Mouse (Mus musculus) heart, embryonic 14.5 days (tissue): ENCODE results near the gene Hexim2. TPM values are rescaled to one million over a fixed set of nuclear protein-coding genes. Genes with fewer than 3 reads are reported as not detected.

ENCODE experiments used
- ATAC-seq: fragments of 200-750 bp; cut with Nextera tagmentation; 2 replicates; pipeline ENCODE4 v1.8.0; 2017; ENCODE audit warnings: low read depth, moderate TSS enrichment; ENCODE audit not compliant: insufficient number of reproducible peaks, insufficient read depth, low FRiP score
- H3K27ac ChIP-seq, 2 experiments: fragments of 200-500 bp in 1 of 2; fragments of 300-500 bp in 1 of 2; sonication (generic) in 1 of 2; replicated peaks in 1 of 2; 2 replicates each; pipeline ENCODE4 v1.5.1; 2012 to 2014; ENCODE audit warnings: low read depth in 2 of 2, low read length in 2 of 2, control low read depth in 1 of 2, mild to moderate bottlenecking in 1 of 2, mixed read lengths in 1 of 2; ENCODE audit not compliant: control insufficient read depth in 1 of 2, insufficient read depth in 1 of 2
- H3K27me3 ChIP-seq: fragments of 300-500 bp; sonication (generic); 2 replicates; pipeline ENCODE4 v1.6.1; 2014; ENCODE audit warnings: mild to moderate bottlenecking, low read length, control low read depth; ENCODE audit not compliant: control insufficient read depth, insufficient read depth
- H3K36me3 ChIP-seq: fragments of 300-500 bp; sonication (generic); 2 replicates; pipeline ENCODE4 v1.6.1; 2014; ENCODE audit warnings: mild to moderate bottlenecking, control low read depth, low read length, mixed read lengths; ENCODE audit not compliant: control insufficient read depth, insufficient read depth
- H3K4me1 ChIP-seq, 2 experiments: fragments of 200-500 bp in 1 of 2; fragments of 300-500 bp in 1 of 2; sonication (generic) in 1 of 2; 2 replicates each; pipeline ENCODE4 v1.6.1; 2012 to 2014; ENCODE audit warnings: low read length in 2 of 2, control low read depth in 1 of 2, mixed read lengths in 1 of 2; ENCODE audit not compliant: control insufficient read depth in 2 of 2, insufficient read depth in 2 of 2
- H3K4me2 ChIP-seq: fragments of 300-500 bp; sonication (generic); 2 replicates; pipeline ENCODE4 v1.6.1; 2014; ENCODE audit warnings: mild to moderate bottlenecking, low read length
- H3K4me3 ChIP-seq, 2 experiments: fragments of 200-500 bp in 1 of 2; fragments of 300-500 bp in 1 of 2; sonication (generic) in 1 of 2; 2 replicates each; pipeline ENCODE4 v1.5.1; 2012 to 2014; ENCODE audit warnings: low read length in 2 of 2, mild to moderate bottlenecking in 2 of 2, control low read depth in 1 of 2, low read depth in 1 of 2, moderate library complexity in 1 of 2; ENCODE audit not compliant: control insufficient read depth in 1 of 2, insufficient read depth in 1 of 2
- H3K9ac ChIP-seq: fragments of 300-500 bp; sonication (generic); 2 replicates; pipeline ENCODE4 v1.6.1; 2014; ENCODE audit warnings: mild to moderate bottlenecking, low read length
- H3K9me3 ChIP-seq: fragments of 300-500 bp; sonication (generic); 2 replicates; pipeline ENCODE4 v1.6.1; 2016; ENCODE audit warnings: low read length, control low read depth; ENCODE audit not compliant: control insufficient read depth
- WGBS: fragments of 180-500 bp; shearing (Covaris S2); extraction: QIAGEN DNeasy Blood & Tissue Kit; methylation state at CpG from one replicate; pipeline ENCODE4 v1.1.7; 2014; 5-methylcytosine and 5-hydroxymethylcytosine counted together
- polyA plus RNA-seq: library from polyadenylated mRNA; unstranded; fragments of >200 nt; fragmentation: Nextera tagmentation; extraction: Ambion mirVana; gene quantifications from 2 replicates; pipeline ENCODE4 v1.2.1, GENCODE M21; 2014

Hexim2 gene
- 4.1 and 4.6 TPM in 2 replicates for polyA plus RNA-seq

- H3K36me3 ChIP-seq = no peaks in the 10 kb centered on the region
- H3K9ac ChIP-seq = peak within 1 kb of the TSS; percentile 100
- peak within 1 kb of the TSS; percentile 85 to 98 for H3K4me3 ChIP-seq
- under 1% methylated on average over 35 of the region's 39 CpGs for WGBS
- H3K9me3 ChIP-seq = no peaks in the 10 kb centered on the region
- H3K4me1 ChIP-seq = peaks cover 10 to 32% of the 10 kb centered on the region in 2 experiments
- H3K27ac ChIP-seq = peak within 1 kb of the TSS; percentile 96 to 100
- ATAC-seq = peak; percentile 70
- H3K4me2 ChIP-seq = peak within 1 kb of the TSS; percentile 84
- H3K27me3 ChIP-seq = no peaks in the 10 kb centered on the region
Measured at GRCm38 (mm10) chr11:103131701-103132575, at the start of gene Hexim2. Hexim2 (plus strand) TSS chr11:103132429.

GRCm38 (mm10) chr11:103093306-103093705 is 38.9 kb upstream of the Hexim2 start:
- Histone ChIP-seq H3K9ac (no peak overlapping the region), H3K36me3 (no peaks in the 10 kb centered on the region), H3K4me1 (peaks cover 42 to 51% of the 10 kb centered on the region in 2 experiments), H3K27ac (0 out of 4 replicates have a peak overlapping the region, but pooled peaks of 1 of the 2 experiments have one; percentile 14), H3K9me3 (no peaks in the 10 kb centered on the region), H3K4me3 (no peak overlapping the region), H3K27me3 (no peaks in the 10 kb centered on the region), H3K4me2 (no peak overlapping the region)
- no peak for ATAC-seq
- WGBS = 69% methylated on average over 7 of the region's 7 CpGs

DNA sequence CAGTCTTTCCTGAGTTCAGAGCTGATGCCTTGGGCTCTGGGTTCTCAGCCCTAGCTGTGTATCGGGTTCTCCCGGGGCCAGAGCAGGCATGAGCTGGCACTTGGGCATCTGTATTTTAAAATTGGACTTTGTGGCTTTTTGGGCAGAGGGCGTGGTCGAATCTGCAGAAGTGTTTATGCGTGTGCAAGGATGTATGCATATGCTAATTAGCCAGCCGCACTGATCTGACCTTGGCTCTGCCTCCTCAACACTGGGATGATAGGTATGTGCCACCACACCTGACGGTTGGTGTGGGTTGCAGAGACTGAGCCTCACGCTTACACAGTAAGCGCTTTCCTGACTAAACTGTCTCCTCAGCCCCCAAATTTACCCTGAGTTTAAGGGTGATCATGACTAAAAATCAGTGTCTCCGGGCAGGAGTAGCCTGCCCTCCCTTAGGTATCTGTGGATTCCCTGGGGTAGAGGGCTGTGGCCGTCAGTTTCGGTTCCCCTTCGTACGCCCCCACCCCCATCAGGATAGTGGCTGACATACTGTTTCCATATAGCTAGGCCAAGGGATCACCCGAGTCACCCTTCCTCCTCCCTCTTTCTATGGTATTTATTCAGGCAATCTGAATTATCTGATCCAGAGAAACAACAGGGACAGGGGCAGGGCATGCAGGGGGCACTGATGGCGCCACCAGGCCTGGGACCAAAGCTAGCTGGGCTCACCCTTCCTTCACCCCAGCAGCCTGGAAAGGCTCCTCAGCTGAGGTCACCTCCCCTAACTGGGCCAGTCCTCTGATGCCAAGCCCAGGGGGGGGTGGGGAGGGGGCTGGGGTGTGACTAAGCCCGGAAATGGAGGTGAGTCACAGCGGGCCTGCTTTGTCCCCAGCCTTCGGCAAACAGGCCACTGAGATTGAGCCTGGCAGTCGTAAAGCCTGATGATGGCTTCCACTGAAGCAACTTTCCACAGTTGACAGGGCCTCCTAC is 38.1 kb upstream of the Hexim2 start:
- peak; percentile 45; the same call in 1 of the 2 replicates for ATAC-seq
- Histone ChIP-seq H3K27me3 (no peaks in the 10 kb centered on the region), H3K9ac (no peak overlapping the region), H3K36me3 (no peaks in the 10 kb centered on the region), H3K27ac (peak overlapping the region in 1 of 2 experiments; percentile 14; a peak in 2 of 4 replicates), H3K9me3 (no peaks in the 10 kb centered on the region), H3K4me2 (no peak overlapping the region), H3K4me3 (no peak overlapping the region), H3K4me1 (peaks cover 49 to 60% of the 10 kb centered on the region in 2 experiments)
- WGBS = 59% methylated on average over 20 of the region's 20 CpGs

DNA sequence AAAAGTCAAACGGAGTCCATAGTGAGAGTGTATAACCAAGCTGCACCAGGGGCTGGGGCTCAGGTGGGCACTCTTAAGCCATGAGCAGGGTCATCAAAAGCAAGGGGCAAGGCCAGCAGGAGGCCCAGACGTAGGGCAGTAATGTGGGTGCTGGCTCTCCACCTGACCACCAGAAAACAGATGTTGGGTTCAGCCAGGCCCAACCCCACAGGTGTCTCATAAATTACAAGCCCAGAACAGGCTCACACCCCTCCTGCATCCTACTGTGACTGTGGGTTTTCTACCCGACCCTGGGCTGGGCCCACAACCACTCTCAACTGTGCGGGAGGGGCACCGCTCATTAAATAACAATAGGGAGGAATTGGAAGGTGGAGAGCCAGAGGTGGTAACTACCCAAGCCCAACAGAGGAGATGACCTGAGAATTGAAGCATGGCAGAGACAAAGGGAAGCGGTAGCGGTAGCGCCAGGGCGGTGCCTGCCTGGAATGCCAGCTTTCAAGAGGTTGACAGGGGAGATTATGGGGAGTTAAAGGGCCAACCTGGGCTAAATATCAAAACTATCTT is 37.0 kb upstream of the Hexim2 start:
- H3K4me2 ChIP-seq = no peak overlapping the region
- peaks cover 53 to 70% of the 10 kb centered on the region in 2 experiments for H3K4me1 ChIP-seq
- no peak overlapping the region for H3K9ac ChIP-seq
- H3K9me3 ChIP-seq = no peaks in the 10 kb centered on the region
- 81% methylated on average over 9 of the region's 9 CpGs for WGBS
- H3K36me3 ChIP-seq = no peaks in the 10 kb centered on the region
- H3K27me3 ChIP-seq = no peaks in the 10 kb centered on the region
- no peak for ATAC-seq
- peak overlapping the region; percentile 4 to 14; a peak in 2 of 4 replicates for H3K27ac ChIP-seq
- no peak overlapping the region for H3K4me3 ChIP-seq

- Histone ChIP-seq H3K4me2 (no peak overlapping the region), H3K9ac (no peak overlapping the region), H3K36me3 (no peaks in the 10 kb centered on the region), H3K27me3 (no peaks in the 10 kb centered on the region), H3K4me1 (peaks cover 58 to 74% of the 10 kb centered on the region in 2 experiments), H3K4me3 (no peak overlapping the region), H3K27ac (peak overlapping the region in 1 of 2 experiments; percentile 97; a peak in 2 of 4 replicates), H3K9me3 (no peaks in the 10 kb centered on the region)
- ATAC-seq = no peak
- 74% methylated on average over 6 of the region's 6 CpGs for WGBS
Measured at GRCm38 (mm10) chr11:103095801-103096200, 36.4 kb upstream of the Hexim2 start.

GRCm38 (mm10) chr11:103096979-103097894 is 35.0 kb upstream of the Hexim2 start:
- Histone ChIP-seq H3K4me2 (peak overlapping the region; percentile 70), H3K4me3 (peak overlapping the region; percentile 28 to 34), H3K9me3 (no peaks in the 10 kb centered on the region), H3K27ac (peak overlapping the region; percentile 97), H3K4me1 (peaks cover 66 to 79% of the 10 kb centered on the region in 2 experiments), H3K27me3 (no peaks in the 10 kb centered on the region), H3K36me3 (no peaks in the 10 kb centered on the region), H3K9ac (peak overlapping the region; percentile 72)
- WGBS = 8% methylated on average over 22 of the region's 22 CpGs
- peak; percentile 48; the same call in 1 of the 2 replicates for ATAC-seq
